Mouse (Mus musculus): ENCODE data around the gene Pik3r5.

DNA sequence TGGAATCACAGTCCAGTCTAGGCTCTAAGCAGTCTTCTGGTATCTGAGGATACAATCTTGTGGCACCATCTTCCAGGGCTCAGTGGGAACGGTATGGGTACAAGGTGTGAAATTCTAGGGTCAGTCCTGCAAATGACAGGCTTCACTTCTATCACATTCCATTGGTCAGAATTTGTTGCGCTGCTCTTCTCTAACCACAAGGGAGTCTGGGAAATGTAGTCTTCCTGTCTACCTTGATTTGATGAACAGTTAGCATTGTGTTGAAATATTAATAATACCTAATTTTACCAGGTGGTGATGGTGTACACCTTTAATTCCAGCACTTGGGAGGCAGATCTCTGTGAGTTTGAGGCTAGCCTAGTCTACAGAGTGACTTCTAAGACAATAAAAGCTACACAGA, 88.5 kb downstream of the Pik3r5 start:
- TF ChIP-seq HCFC1 (IDR thresholded peaks at IDR 0.05; ENCODE audit: borderline replicate concordance, insufficient read depth, low read length): peak; percentile 62; the same call in 1 of the 2 replicates
- no peak for TF ChIP-seq ZC3H11A (IDR thresholded peaks at IDR 0.05; ENCODE audit: borderline replicate concordance, low read depth, low read length)
- TF ChIP-seq MAFK (IDR thresholded peaks at IDR 0.05; ENCODE audit: insufficient read depth, low read depth, low read length): no peak
- TF ChIP-seq ZNF384 (IDR thresholded peaks at IDR 0.05; ENCODE audit: low read depth, low read length): no peak
- no peak for TF ChIP-seq CHD2 (IDR thresholded peaks at IDR 0.05; ENCODE audit: low read depth, low read length)
